Mouse (Mus musculus): ENCODE results near the gene Lrmda. TPM values are rescaled to one million over a fixed set of nuclear protein-coding genes. Genes with fewer than 3 reads are reported as not detected.

Lrmda gene
- 3.7 and 5.9 TPM in 2 replicates for total RNA-seq (2012; rRNA removed)
- 1 to 10 TPM in 1 of 2 experiments, not detected in 1; 5.1 TPM for polyA plus RNA-seq (2012; ENCODE audit: insufficient read depth in 1 of 2, insufficient read length in 2 of 2, low read depth in 1 of 2, low replicate concordance in 2 of 2, missing spikeins in 1 of 2)

- Histone ChIP-seq H3K36me3 (ENCODE audit: control insufficient read depth in 1 of 2, insufficient read depth in 2 of 2, low read length in 2 of 2) (peaks cover 0 to 5% of the 10 kb centered on the region in 2 experiments; a peak in 2 of 4 replicates), H3K9ac (ENCODE audit: control insufficient read depth, low read depth, low read length, poor library complexity, severe bottlenecking) (peak within 1 kb of the TSS; percentile 91), H3K27ac (ENCODE audit: control insufficient read depth, low read depth, low read length) (peak within 1 kb of the TSS; percentile 85), H3K27me3 (ENCODE audit: control insufficient read depth in 1 of 2, insufficient read depth in 2 of 2, low read length in 2 of 2) (no peaks in the 10 kb centered on the region), H3K4me3 (ENCODE audit: control insufficient read depth in 1 of 2, insufficient read depth in 1 of 2, low read depth in 2 of 2, low read length in 2 of 2) (peak within 1 kb of the TSS; percentile 64 to 92), H3K9me3 (replicated peaks; ENCODE audit: insufficient read depth, low read length) (no peaks in the 10 kb centered on the region), H3K79me2 (ENCODE audit: control insufficient read depth, insufficient read depth, low read length, poor library complexity) (no peaks in the 10 kb centered on the region; the same call in 1 of the 2 replicates), H3K4me1 (ENCODE audit: control insufficient read depth in 1 of 2, insufficient read depth in 2 of 2, low read length in 2 of 2) (peaks cover 6 to 8% of the 10 kb centered on the region in 2 experiments; a peak in 3 of 4 replicates)
- DNase-seq (ENCODE audit: low read depth, low spot score), result peak; percentile 55
- TF ChIP-seq ZNF384 (IDR thresholded peaks at IDR 0.05; ENCODE audit: low read depth, low read length) (no peak), CHD1 (IDR thresholded peaks at IDR 0.05; ENCODE audit: low read depth, low read length) (no peak), MXI1 (IDR thresholded peaks at IDR 0.05; ENCODE audit: low read depth, low read length) (no peak; the same call in 1 of the 2 replicates), POLR2A (IDR thresholded peaks at IDR 0.05; ENCODE audit: control insufficient read depth in 1 of 2, insufficient read depth in 1 of 2, low read depth in 1 of 2, low read length in 2 of 2, poor library complexity in 1 of 2) (peak; percentile 54 to 64; a peak in 3 of 4 replicates), ELF1 (IDR thresholded peaks at IDR 0.05; ENCODE audit: low read depth, low read length) (peak; percentile 53; the same call in 1 of the 2 replicates), ZMIZ1 (IDR thresholded peaks at IDR 0.05; ENCODE audit: low read depth, low read length) (no peak), CTCF (IDR thresholded peaks at IDR 0.05 in 2 of 3, conservative IDR thresholded peaks at IDR 0.05 in 1 of 3; ENCODE audit: control insufficient read depth in 1 of 3, insufficient read depth in 1 of 3, low read depth in 2 of 3, low read length in 3 of 3, poor library complexity in 1 of 3, severe bottlenecking in 1 of 3) (no peak), ZC3H11A (IDR thresholded peaks at IDR 0.05; ENCODE audit: low read depth, low read length) (no peak), SMC3 (IDR thresholded peaks at IDR 0.05; ENCODE audit: low read depth, low read length) (no peak), KAT2A (conservative IDR thresholded peaks at IDR 0.05; ENCODE audit: low read depth, low read length) (no peak), MAX (IDR thresholded peaks at IDR 0.05; ENCODE audit: low read length) (0 out of 2 replicates have a peak, but pooled peaks have one; percentile 45), UBTF (IDR thresholded peaks at IDR 0.05; ENCODE audit: borderline replicate concordance, insufficient read depth, low read depth, low read length) (no peak), RCOR1 (IDR thresholded peaks at IDR 0.05; ENCODE audit: low read depth, low read length) (no peak), TCF12 (IDR thresholded peaks at IDR 0.05; ENCODE audit: low read depth, low read length) (no peak), BHLHE40 (IDR thresholded peaks at IDR 0.05; ENCODE audit: borderline replicate concordance, low read depth, low read length) (peak; percentile 55; the same call in 1 of the 2 replicates), USF1 (IDR thresholded peaks at IDR 0.05; ENCODE audit: low read depth, low read length) (peak; percentile 88), ZKSCAN1 (IDR thresholded peaks at IDR 0.05; ENCODE audit: low read depth, low read length) (no peak), TBP (IDR thresholded peaks at IDR 0.05; ENCODE audit: low read depth, low read length) (no peak), HCFC1 (IDR thresholded peaks at IDR 0.05; ENCODE audit: low read depth, low read length) (0 out of 2 replicates have a peak, but pooled peaks have one; percentile 41), ETS1 (IDR thresholded peaks at IDR 0.05; ENCODE audit: low read depth, low read length) (0 out of 2 replicates have a peak, but pooled peaks have one; percentile 8), MYC (IDR thresholded peaks at IDR 0.05; ENCODE audit: low read depth, low read length) (no peak), MAFK (IDR thresholded peaks at IDR 0.05; ENCODE audit: borderline replicate concordance, low read depth, low read length) (no peak), POLR2AphosphoS2 (IDR thresholded peaks at IDR 0.05; ENCODE audit: low read length) (no peak; the same call in 1 of the 2 replicates), GATA1 (IDR thresholded peaks at IDR 0.05; ENCODE audit: low read depth, low read length) (no peak), USF2 (IDR thresholded peaks at IDR 0.05; ENCODE audit: borderline replicate concordance in 1 of 2, insufficient read depth in 1 of 2, low read depth in 1 of 2, low read length in 2 of 2) (peak in 1 of 2 experiments; percentile 55; a peak in 1 of 4 replicates), GABPA (IDR thresholded peaks at IDR 0.05; ENCODE audit: low read depth, low read length) (no peak), MEF2A (IDR thresholded peaks at IDR 0.05; ENCODE audit: extremely low read depth, insufficient replicate concordance, low read depth, low read length, poor library complexity, severe bottlenecking) (no peak), POLR2AphosphoS5 (IDR thresholded peaks at IDR 0.05; ENCODE audit: borderline replicate concordance, low read depth, low read length) (no peak), TAL1 (IDR thresholded peaks at IDR 0.05; ENCODE audit: low read length) (no peak), SIN3A (IDR thresholded peaks at IDR 0.05; ENCODE audit: low read length) (no peak), NELFE (IDR thresholded peaks at IDR 0.05; ENCODE audit: low read depth, low read length) (peak; percentile 50; the same call in 1 of the 2 replicates), CHD2 (IDR thresholded peaks at IDR 0.05; ENCODE audit: low read length) (no peak), MYB (IDR thresholded peaks at IDR 0.05; ENCODE audit: low read depth, low read length) (no peak), JUND (IDR thresholded peaks at IDR 0.05; ENCODE audit: low read depth, low read length) (no peak), E2F4 (IDR thresholded peaks at IDR 0.05; ENCODE audit: borderline replicate concordance, low read depth, low read length) (no peak)
These were observed at the start of gene Lrmda for GRCm38 (mm10) chr14:22019252-22019948. Lrmda (plus strand) TSS chr14:22019712.
